27 mouse cellular contexts compared by ENCODE assay signal in the genomic region with DNA sequence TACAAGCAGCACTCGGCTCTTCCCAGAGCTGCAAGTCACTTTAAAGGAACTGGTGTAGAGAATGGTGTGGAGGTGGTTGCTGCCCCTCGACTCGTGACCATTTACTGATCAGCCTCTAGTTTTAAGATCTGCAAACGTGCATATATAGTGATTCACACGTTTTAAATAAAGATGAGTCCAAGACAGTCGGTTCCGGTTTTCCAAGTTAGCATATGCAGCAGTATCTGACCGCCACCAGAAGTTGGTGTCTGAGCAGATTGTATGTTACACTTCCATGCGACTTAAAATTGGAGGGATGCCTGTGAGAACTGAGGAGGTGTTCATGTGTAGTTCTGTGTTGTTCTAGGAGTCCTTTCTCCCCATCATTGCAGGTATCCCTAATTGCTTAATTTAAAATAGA. TPM values are rescaled to one million over a fixed set of nuclear protein-coding genes. Genes with fewer than 3 reads are reported as not detected.
DNase-seq lines count a peak whose midpoint lies in the region; TF ChIP-seq lines count a peak whose summit lies in the region.
"Had no signal": no experiment of that assay in that cellular context is flagged by ENCODE, and none has a peak within 500 bp of the region (broad histone marks: within the 10 kb centered on the region; RNA-seq: fewer than 3 reads in every experiment).

No protein-coding gene starts in this region.

- DNase-seq in left cerebral cortex, postnatal 36 days (ENCODE audit: low spot score in 2 of 2), result peak; percentile 18 to 21
- DNase-seq in left cerebral cortex, adult 2 months (ENCODE audit: extremely low spot score in 1 of 2, low spot score in 2 of 2), result no peak
- peak; percentile 58 for DNase-seq in brain, adult 2 months (ENCODE audit: low read depth, low spot score)
- peak; percentile 14 for DNase-seq in right cerebral cortex, postnatal 25 days
- DNase-seq in ovary, adult 18-20 months (ENCODE audit: low spot score), result no peak
- no peak for DNase-seq in heart, adult 11 months
- DNase-seq: adrenal gland, adult 2 months; adrenal gland, postnatal 14 days; cerebellum, adult 11-12 months; cerebellum, adult 8-10 months; cerebellum, postnatal 10 days; cerebellum, postnatal 36 days; embryo, embryonic 11 days; gastrocnemius, postnatal 25 days; heart, adult 2 months; heart, postnatal 14 days; heart, postnatal 4 days had no signal

- intact Hi-C loops in left cerebral cortex, postnatal 36 days (cut with DNase I), result no loop called here
- intact Hi-C loops in left cerebral cortex, adult 2 months (cut with DNase I), result no loop called here

- no peak overlapping the region for H3K4me3 ChIP-seq in left cerebral cortex, adult 2 months
- H3K4me3 ChIP-seq: embryonic facial prominence, embryonic 10.5 days; embryonic facial prominence, embryonic 13.5 days; erythroblast, embryonic 14.5 days; forebrain, embryonic 12.5 days; forebrain, embryonic 15.5 days; heart, adult 2 months; heart, embryonic 10.5 days; heart, embryonic 13.5 days had no signal

- no peak overlapping the region for H3K27ac ChIP-seq in left cerebral cortex, adult 2 months
- H3K27ac ChIP-seq: embryonic facial prominence, embryonic 10.5 days; embryonic facial prominence, embryonic 13.5 days; forebrain, embryonic 12.5 days; forebrain, embryonic 15.5 days; heart, adult 2 months; heart, embryonic 10.5 days; heart, embryonic 13.5 days; hindbrain, embryonic 14.5 days; hindbrain, postnatal 0 days had no signal

- no peak; the same call in 1 of the 2 replicates for TF ChIP-seq CTCF in left cerebral cortex, adult 2 months (IDR thresholded peaks at IDR 0.05)

RNA-seq across cellular contexts. Expression of gene Tmem204, which starts 30.1 kb away (rescaled TPM):
- total RNA-seq in left cerebral cortex, postnatal 36 days (2021), result 10 to 100 TPM in 1 of 2 experiments, 1 to 10 TPM in 1; 9.1 to 10.3 TPM
- total RNA-seq in left cerebral cortex, adult 2 months (2021), result 10 to 100 TPM in 1 of 2 experiments, 1 to 10 TPM in 1; 9.5 to 11.1 TPM
- total RNA-seq: MEL had no signal

RNA-seq across cellular contexts. Expression of gene Ift140, which starts 37.4 kb away (rescaled TPM):
- 10 to 100 TPM; 18.6 to 25.5 TPM for total RNA-seq in left cerebral cortex, postnatal 36 days (2021)
- total RNA-seq in left cerebral cortex, adult 2 months (2021), result 10 to 100 TPM; 17.9 to 21.0 TPM

RNA-seq across cellular contexts. Expression of gene Cramp1l, which starts 37.7 kb away (rescaled TPM):
- total RNA-seq in left cerebral cortex, postnatal 36 days (2021), result 10 to 100 TPM; 28.6 to 29.0 TPM
- total RNA-seq in left cerebral cortex, adult 2 months (2021), result 10 to 100 TPM; 31.9 to 33.9 TPM

Comparison
In these comparisons a context has a peak if more than half of its experiments do, and no peak if none do; other contexts are left out.
1. DNase-seq: peak in left cerebral cortex, postnatal 36 days (2 of 2), brain, adult 2 months (single experiment) and right cerebral cortex, postnatal 25 days (single experiment); none in left cerebral cortex, adult 2 months (0 of 2), ovary, adult 18-20 months (single experiment) and heart, adult 11 months (single experiment).